Mouse (Mus musculus) liver, embryonic 15.5 days (tissue): Measurements from ENCODE around the gene Rtp3. TPM values are rescaled to one million over a fixed set of nuclear protein-coding genes. Genes with fewer than 3 reads are reported as not detected.

Experiments used
- ATAC-seq: fragments of 200-750 bp; cut with Nextera tagmentation; 2 replicates; pipeline ENCODE4 v1.8.0; 2017; ENCODE audit warnings: moderate number of reproducible peaks, mild to moderate bottlenecking, moderate library complexity; ENCODE audit not compliant: insufficient read depth
- H3K27ac ChIP-seq: fragments of 300-500 bp; sonication (generic); replicated peaks from 2 replicates; pipeline ENCODE4 v1.5.1; 2015; ENCODE audit warnings: mild to moderate bottlenecking, inconsistent platforms
- H3K27me3 ChIP-seq: fragments of 300-500 bp; sonication (generic); 2 replicates; pipeline ENCODE4 v1.6.1; 2015; ENCODE audit warnings: mild to moderate bottlenecking, inconsistent platforms
- H3K36me3 ChIP-seq: fragments of 300-500 bp; sonication (generic); replicated peaks from 2 replicates; pipeline ENCODE4 v1.6.1; 2015; ENCODE audit warnings: moderate library complexity, mild to moderate bottlenecking, inconsistent platforms
- H3K4me1 ChIP-seq: fragments of 300-500 bp; sonication (generic); replicated peaks from 2 replicates; pipeline ENCODE4 v1.6.1; 2015; ENCODE audit warnings: inconsistent platforms
- H3K4me2 ChIP-seq: fragments of 300-500 bp; sonication (generic); 2 replicates; pipeline ENCODE4 v1.6.1; 2015; ENCODE audit warnings: moderate library complexity, mild to moderate bottlenecking, inconsistent platforms
- H3K4me3 ChIP-seq: fragments of 300-500 bp; sonication (generic); replicated peaks from 2 replicates; pipeline ENCODE4 v1.5.1; 2015; ENCODE audit warnings: mild to moderate bottlenecking, inconsistent platforms
- H3K9ac ChIP-seq: fragments of 300-500 bp; sonication (generic); 2 replicates; pipeline ENCODE4 v1.6.1; 2015; ENCODE audit warnings: moderate library complexity, mild to moderate bottlenecking, inconsistent platforms
- H3K9me3 ChIP-seq: fragments of 300-500 bp; sonication (generic); replicated peaks from 2 replicates; pipeline ENCODE4 v1.6.1; 2016; ENCODE audit warnings: inconsistent platforms
- WGBS: fragments of 180-500 bp; shearing (Covaris S2); methylation state at CpG from one replicate; pipeline ENCODE4 v1.1.7; 2015; ENCODE audit warnings: mixed read lengths; ENCODE audit not compliant: insufficient replicate concordance; 5-methylcytosine and 5-hydroxymethylcytosine counted together
- polyA plus RNA-seq: library from polyadenylated mRNA; unstranded; fragments of >200 nt; fragmentation: Nextera tagmentation; extraction: Ambion mirVana; gene quantifications from 2 replicates; pipeline ENCODE4 v1.2.1, GENCODE M21; 2015

Rtp3 gene
- polyA plus RNA-seq, 1 experiment from 2014 or later, result 13.2 TPM

DNA sequence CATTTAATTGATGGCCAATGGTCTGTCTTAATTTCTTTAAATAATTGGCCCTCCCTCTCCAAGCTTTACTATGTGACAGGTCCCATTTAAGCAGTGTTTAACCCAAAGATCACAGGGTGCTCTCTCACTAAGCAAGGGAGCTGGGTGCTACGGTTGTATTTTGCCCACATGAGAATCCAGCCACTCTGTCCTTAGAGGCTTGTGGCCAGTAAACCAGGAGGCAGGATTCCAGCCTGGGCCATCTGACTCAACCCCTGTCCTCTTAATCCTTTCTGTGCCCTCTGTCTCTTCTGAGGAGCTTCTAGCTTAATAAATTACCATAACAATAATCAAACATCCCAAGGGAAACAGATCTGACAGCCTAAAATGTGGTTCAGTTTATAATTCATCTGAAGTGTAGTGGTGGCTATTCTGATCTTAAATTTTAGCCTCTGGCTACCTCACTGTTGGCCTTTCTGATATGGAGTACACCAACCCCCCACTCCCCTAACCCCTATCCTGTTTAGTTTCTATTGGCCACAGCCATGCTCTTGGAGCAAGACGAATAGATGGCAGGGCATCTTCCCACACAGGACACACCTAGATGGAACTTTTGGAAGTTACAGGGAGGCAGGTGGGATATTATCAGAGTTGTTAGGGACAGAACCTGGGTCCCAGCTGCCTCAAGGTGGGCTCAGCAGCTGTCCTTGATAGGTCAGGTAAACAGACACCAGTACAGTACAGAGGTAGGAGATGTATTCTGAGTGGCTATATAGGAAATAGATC, 35.5 kb downstream of the Rtp3 start:
- ATAC-seq, result no peak
- 42% methylated on average over 2 of the region's 2 CpGs for WGBS
- Histone ChIP-seq H3K36me3 (no peaks in the 10 kb centered on the region), H3K4me2 (no peak overlapping the region), H3K27ac (no peak overlapping the region), H3K4me1 (peaks cover 3% of the 10 kb centered on the region; the same call in 1 of the 2 replicates), H3K27me3 (peaks cover 33% of the 10 kb centered on the region), H3K9ac (no peak overlapping the region), H3K9me3 (no peaks in the 10 kb centered on the region), H3K4me3 (no peak overlapping the region)

DNA sequence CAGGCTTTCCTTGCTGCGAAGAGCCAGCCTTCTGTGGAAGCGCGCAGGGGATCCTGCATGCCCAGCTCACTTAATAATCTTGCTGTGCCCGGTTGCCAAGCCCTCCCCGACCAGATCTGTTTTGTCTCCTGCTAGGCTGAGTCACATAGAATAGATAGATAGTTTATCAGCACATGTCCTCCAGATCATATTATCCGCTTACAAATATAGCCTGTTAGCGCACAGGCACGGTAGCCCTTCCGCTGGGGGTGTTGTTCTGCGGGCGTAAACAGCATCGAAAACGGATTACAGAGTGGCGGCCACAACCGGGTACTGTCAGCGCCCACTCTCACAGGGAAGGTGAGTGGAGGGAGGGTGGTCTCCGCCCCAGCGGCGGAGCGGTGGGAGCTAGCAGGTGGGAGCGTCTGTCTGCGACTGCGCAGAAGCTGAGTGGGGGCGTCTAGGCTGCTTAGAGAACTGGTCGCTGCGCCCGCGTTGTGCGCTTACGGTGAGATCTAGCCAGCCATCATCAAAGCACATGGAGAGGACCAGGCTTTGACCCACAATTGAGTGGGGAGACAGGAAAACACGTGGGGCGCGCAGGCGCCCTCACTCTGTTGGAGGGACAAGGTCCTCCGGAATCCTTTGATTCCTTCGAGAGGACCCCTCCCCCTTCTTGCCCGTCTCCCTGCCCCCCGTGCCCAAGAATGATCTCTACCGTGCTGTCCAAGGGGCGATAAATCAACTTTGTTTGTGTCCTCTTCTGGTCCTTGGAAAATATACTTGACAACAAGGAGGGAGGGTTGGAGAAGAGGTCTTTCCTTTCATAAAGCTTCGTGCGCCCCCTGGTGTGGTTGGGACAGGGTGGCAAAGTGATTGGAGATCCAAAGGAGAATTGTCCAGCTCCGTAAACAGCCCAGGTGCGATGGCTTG, 36.6 kb downstream of the Rtp3 start:
- H3K27ac ChIP-seq, result no peak overlapping the region
- no peaks in the 10 kb centered on the region for H3K36me3 ChIP-seq
- no peak; the same call in 1 of the 2 replicates for ATAC-seq
- H3K9ac ChIP-seq, result peak overlapping the region; percentile 25; the same call in 1 of the 2 replicates
- WGBS, result 2% methylated on average over 44 of the region's 44 CpGs
- peak overlapping the region; percentile 51 for H3K4me3 ChIP-seq
- H3K27me3 ChIP-seq, result peaks cover 33% of the 10 kb centered on the region
- H3K4me2 ChIP-seq, result peak overlapping the region; percentile 68
- peaks cover 3% of the 10 kb centered on the region; the same call in 1 of the 2 replicates for H3K4me1 ChIP-seq
- no peaks in the 10 kb centered on the region for H3K9me3 ChIP-seq

- Histone ChIP-seq H3K4me1 (peaks cover 3% of the 10 kb centered on the region; the same call in 1 of the 2 replicates), H3K9me3 (no peaks in the 10 kb centered on the region), H3K27ac (no peak overlapping the region), H3K4me2 (peak overlapping the region; percentile 68), H3K36me3 (no peaks in the 10 kb centered on the region), H3K27me3 (peaks cover 35% of the 10 kb centered on the region), H3K9ac (no peak overlapping the region), H3K4me3 (peak overlapping the region; percentile 51)
- no peak for ATAC-seq
- 33% methylated on average over 5 of the region's 5 CpGs for WGBS
Observed at GRCm38 (mm10) chr9:110952931-110953549, 37.3 kb downstream of the Rtp3 start.

DNA sequence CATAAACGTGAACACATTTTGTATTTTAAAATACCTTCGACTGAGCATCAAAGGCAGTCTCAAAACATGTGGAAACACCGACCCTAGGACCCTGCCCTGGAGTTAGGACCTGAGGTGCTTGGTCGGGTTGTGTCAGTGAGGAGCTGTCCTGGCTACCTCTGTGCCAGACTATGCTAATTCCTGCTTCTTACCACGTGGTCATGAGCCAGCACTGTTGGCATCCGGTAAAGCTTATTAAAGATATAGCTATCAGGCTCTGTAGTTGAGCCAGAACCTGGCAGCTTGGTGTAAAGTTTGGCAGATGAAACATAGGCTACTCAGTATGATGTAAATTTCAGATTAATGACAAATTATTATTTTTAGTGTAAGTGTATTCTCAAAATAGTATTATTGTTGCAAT, 38.0 kb downstream of the Rtp3 start:
- WGBS, result 32% methylated on average over 6 of the region's 6 CpGs
- Histone ChIP-seq H3K4me2 (no peak overlapping the region), H3K36me3 (no peaks in the 10 kb centered on the region), H3K27ac (no peak overlapping the region), H3K4me3 (no peak overlapping the region), H3K4me1 (peaks cover 3% of the 10 kb centered on the region; the same call in 1 of the 2 replicates), H3K27me3 (peaks cover 42% of the 10 kb centered on the region), H3K9me3 (no peaks in the 10 kb centered on the region), H3K9ac (no peak overlapping the region)
- ATAC-seq, result no peak

DNA sequence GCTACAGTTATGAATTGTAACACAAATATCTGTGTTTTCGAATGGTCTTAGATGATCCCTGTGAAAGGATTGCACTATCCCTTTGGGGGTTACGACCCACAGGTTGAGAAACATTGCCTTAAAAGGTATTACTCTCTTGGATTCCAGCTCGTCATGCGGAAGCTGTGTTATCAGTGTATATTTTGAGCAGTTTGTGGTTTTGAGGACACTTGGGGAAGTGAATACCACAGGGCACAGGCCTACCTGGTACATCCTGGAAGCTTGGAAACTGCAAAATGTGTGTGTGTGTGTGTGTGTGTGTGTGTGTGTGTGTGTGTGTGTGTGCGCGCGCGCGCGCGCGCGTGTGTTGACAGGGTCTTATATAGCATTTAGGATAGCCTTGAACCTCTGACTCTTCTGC, 38.5 kb downstream of the Rtp3 start:
- H3K9me3 ChIP-seq, result no peaks in the 10 kb centered on the region
- no peak overlapping the region for H3K4me3 ChIP-seq
- H3K4me2 ChIP-seq, result no peak overlapping the region
- H3K9ac ChIP-seq, result no peak overlapping the region
- no peaks in the 10 kb centered on the region for H3K36me3 ChIP-seq
- WGBS, result 73% methylated on average over 13 of the region's 13 CpGs
- no peak for ATAC-seq
- H3K27ac ChIP-seq, result no peak overlapping the region
- peaks cover 47% of the 10 kb centered on the region for H3K27me3 ChIP-seq
- H3K4me1 ChIP-seq, result peaks cover 3% of the 10 kb centered on the region; the same call in 1 of the 2 replicates

DNA sequence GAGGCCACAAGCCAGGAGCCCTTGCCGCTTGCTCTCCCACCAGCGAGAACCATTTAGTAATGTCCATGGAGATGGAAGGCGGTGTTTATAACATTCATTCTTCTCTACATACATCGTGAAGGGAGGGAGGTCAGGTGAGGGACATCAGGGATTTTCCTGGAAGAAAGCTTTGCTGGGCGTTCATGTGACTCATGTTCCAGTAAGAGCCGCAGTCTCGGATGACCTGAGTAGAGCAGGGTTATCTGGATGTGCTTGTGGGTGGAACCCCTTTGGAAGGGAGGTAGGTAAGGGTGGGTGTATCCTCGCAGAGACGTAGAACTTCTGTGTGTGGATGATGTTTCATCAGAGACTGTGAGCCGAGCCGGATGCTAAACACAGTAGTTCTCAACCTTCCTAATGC, 39.0 kb downstream of the Rtp3 start, which contains the start of gene Lrrc2:
Lrrc2 (plus strand) TSS at position 149 of the 400 bp plus-strand sequence.
- no peak within 1 kb of the TSS for H3K9ac ChIP-seq
- peaks cover 3% of the 10 kb centered on the region; the same call in 1 of the 2 replicates for H3K4me1 ChIP-seq
- no peak within 1 kb of the TSS for H3K4me2 ChIP-seq
- no peak within 1 kb of the TSS for H3K27ac ChIP-seq
- H3K4me3 ChIP-seq, result no peak within 1 kb of the TSS
- H3K9me3 ChIP-seq, result no peaks in the 10 kb centered on the region
- H3K27me3 ChIP-seq, result peaks cover 52% of the 10 kb centered on the region
- no peaks in the 10 kb centered on the region for H3K36me3 ChIP-seq
- 56% methylated on average over 11 of the region's 11 CpGs for WGBS
- ATAC-seq, result no peak

- Histone ChIP-seq H3K4me2 (no peak overlapping the region), H3K27ac (no peak overlapping the region), H3K4me3 (no peak overlapping the region), H3K4me1 (peaks cover 3% of the 10 kb centered on the region; the same call in 1 of the 2 replicates), H3K9ac (no peak overlapping the region), H3K27me3 (peaks cover 56% of the 10 kb centered on the region), H3K9me3 (no peaks in the 10 kb centered on the region), H3K36me3 (no peaks in the 10 kb centered on the region)
- ATAC-seq, result no peak
- 72% methylated on average over 3 of the region's 3 CpGs for WGBS
Observed at GRCm38 (mm10) chr9:110950109-110950508, 40.3 kb downstream of the Rtp3 start.

- Histone ChIP-seq H3K36me3 (no peaks in the 10 kb centered on the region), H3K9me3 (no peaks in the 10 kb centered on the region), H3K27ac (no peak overlapping the region), H3K27me3 (peaks cover 56% of the 10 kb centered on the region), H3K9ac (no peak overlapping the region), H3K4me2 (no peak overlapping the region), H3K4me1 (peaks cover 3% of the 10 kb centered on the region; the same call in 1 of the 2 replicates), H3K4me3 (no peak overlapping the region)
- no peak for ATAC-seq
- 40% methylated on average over 8 of the region's 8 CpGs for WGBS
Observed at GRCm38 (mm10) chr9:110948813-110949310, 41.5 kb downstream of the Rtp3 start.

DNA sequence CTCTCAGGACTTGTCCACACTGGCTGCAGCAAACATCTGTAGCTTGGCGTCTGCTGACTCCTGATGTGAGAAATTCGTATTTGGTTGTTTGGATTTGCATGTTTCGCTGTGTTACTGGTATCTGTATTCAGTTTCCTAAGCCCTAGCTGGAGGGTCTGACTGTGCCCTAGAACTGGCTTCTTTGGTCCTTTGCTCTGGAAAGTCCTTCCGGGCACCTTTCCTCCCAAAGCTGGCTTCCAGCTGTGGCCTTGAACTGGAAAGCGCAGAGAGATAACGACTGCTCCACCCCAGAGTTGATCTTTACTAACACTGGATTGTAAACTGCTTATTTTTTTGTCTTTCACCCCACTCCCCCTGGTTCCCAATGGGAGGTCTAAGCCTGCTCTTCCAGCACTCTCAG, 42.5 kb downstream of the Rtp3 start:
- H3K4me1 ChIP-seq, result peaks cover 3% of the 10 kb centered on the region; the same call in 1 of the 2 replicates
- no peak overlapping the region for H3K27ac ChIP-seq
- H3K4me3 ChIP-seq, result no peak overlapping the region
- no peaks in the 10 kb centered on the region for H3K36me3 ChIP-seq
- no peak overlapping the region for H3K4me2 ChIP-seq
- H3K9ac ChIP-seq, result no peak overlapping the region
- no peak for ATAC-seq
- H3K27me3 ChIP-seq, result peaks cover 50% of the 10 kb centered on the region
- 48% methylated on average over 6 of the region's 6 CpGs for WGBS
- no peaks in the 10 kb centered on the region for H3K9me3 ChIP-seq

DNA sequence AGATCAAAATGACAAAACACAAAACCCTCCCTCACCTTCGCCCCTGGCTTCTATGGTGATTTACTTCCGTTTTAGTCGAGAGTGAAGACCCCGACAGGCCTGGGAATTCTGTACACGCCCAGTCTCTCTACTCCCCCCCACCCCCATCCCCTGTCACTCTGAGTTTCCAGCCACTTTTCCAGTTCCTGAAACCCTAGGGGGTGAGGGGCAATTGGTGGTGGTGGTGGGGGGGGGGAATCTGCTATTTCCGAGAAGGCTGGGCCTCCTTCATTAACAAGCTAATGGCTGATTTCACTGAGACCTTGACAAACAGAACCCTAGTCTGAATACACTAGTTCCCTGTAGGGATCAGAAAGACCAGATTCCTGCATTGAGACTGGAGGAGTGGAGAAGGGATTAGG, 43.1 kb downstream of the Rtp3 start:
- Histone ChIP-seq H3K4me2 (no peak overlapping the region), H3K9ac (no peak overlapping the region), H3K27me3 (peaks cover 47% of the 10 kb centered on the region), H3K4me1 (peaks cover 2% of the 10 kb centered on the region; the same call in 1 of the 2 replicates), H3K27ac (no peak overlapping the region), H3K4me3 (no peak overlapping the region), H3K36me3 (no peaks in the 10 kb centered on the region), H3K9me3 (no peaks in the 10 kb centered on the region)
- ATAC-seq, result no peak
- 30% methylated on average over 6 of the region's 6 CpGs for WGBS
